Comparison of ENCODE assay signal across 12 mouse cellular contexts in the genomic region with DNA sequence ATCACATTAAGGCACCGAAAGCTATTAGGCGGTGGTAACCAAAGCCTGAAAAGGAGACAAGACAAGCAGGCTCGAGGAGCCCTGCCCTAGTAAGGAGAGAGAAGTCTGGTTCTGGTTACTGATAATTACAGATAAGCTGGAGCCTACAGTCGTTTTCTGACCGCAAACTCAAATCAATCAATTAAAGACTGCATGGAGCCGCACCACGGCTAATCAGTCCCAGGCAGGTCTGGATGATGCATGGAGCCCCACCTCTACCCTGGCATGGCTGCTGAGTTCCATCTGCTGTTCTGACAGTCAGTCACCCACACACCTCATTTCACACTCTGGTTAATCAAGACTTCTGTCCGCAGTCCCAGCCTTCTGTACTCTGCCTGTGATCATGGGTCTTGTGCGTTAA.
DNase-seq lines count a peak whose midpoint lies in the region; ATAC-seq lines count a peak whose summit lies in the region.
"Had no signal": no experiment of that assay in that cellular context is flagged by ENCODE, and none has a peak within 500 bp of the region (broad histone marks: within the 10 kb centered on the region; RNA-seq: fewer than 3 reads in every experiment).

No protein-coding gene starts in this region.

- DNase-seq in left cerebral cortex, postnatal 4 days: peak; percentile 42
- DNase-seq in left cerebral cortex, adult 11 months (ENCODE audit: low spot score): no peak
- DNase-seq in embryo, embryonic 10 days (ENCODE audit: low spot score): peak; percentile 77
- DNase-seq in forebrain, embryonic 11.5 days (ENCODE audit: low spot score): no peak
- DNase-seq: cerebellum, adult 18-20 months had no signal

- peaks cover 5% of the 10 kb centered on the region; the same call in 1 of the 2 replicates for H3K4me1 ChIP-seq in embryonic facial prominence, embryonic 15.5 days
- H3K4me1 ChIP-seq in liver, embryonic 15.5 days (replicated peaks): peaks cover 28% of the 10 kb centered on the region
- no peaks in the 10 kb centered on the region for H3K4me1 ChIP-seq in forebrain, embryonic 11.5 days (replicated peaks; ENCODE audit: control insufficient read depth, insufficient read depth, low read length)
- H3K4me1 ChIP-seq: megakaryocyte, embryonic 14.5 days had no signal

- no peak overlapping the region for H3K27ac ChIP-seq in embryonic facial prominence, embryonic 15.5 days (replicated peaks)
- peak overlapping the region; percentile 79 for H3K27ac ChIP-seq in liver, embryonic 15.5 days (replicated peaks)
- H3K27ac ChIP-seq in forebrain, embryonic 11.5 days (ENCODE audit: low read depth, low read length): no peak overlapping the region
- H3K27ac ChIP-seq: heart, embryonic 15.5 days; kidney, postnatal 0 days had no signal

- H3K9me3 ChIP-seq in embryonic facial prominence, embryonic 15.5 days (replicated peaks): no peaks in the 10 kb centered on the region
- no peaks in the 10 kb centered on the region for H3K9me3 ChIP-seq in liver, embryonic 15.5 days (replicated peaks)
- H3K9me3 ChIP-seq in forebrain, embryonic 11.5 days (ENCODE audit: control insufficient read depth, low read length): no peaks in the 10 kb centered on the region
- H3K9me3 ChIP-seq: heart, embryonic 15.5 days had no signal

- peak; percentile 63 for ATAC-seq in embryonic facial prominence, embryonic 15.5 days (ENCODE audit: insufficient number of reproducible peaks, low FRiP score, low TSS enrichment, low read depth)
- peak; percentile 98 for ATAC-seq in liver, embryonic 15.5 days (ENCODE audit: insufficient read depth)
- no peak for ATAC-seq in CD4-positive, CD25-positive, alpha-beta regulatory T cell, adult 4 months
- no peak for ATAC-seq in forebrain, embryonic 11.5 days (replicated peaks; ENCODE audit: low FRiP score)
- no peak for ATAC-seq in erythroid progenitor cell, adult 5-6 weeks (replicated peaks; ENCODE audit: low FRiP score, poor library complexity, severe bottlenecking)

- no peak overlapping the region for H3K9ac ChIP-seq in embryonic facial prominence, embryonic 15.5 days
- no peak overlapping the region for H3K9ac ChIP-seq in liver, embryonic 15.5 days
- H3K9ac ChIP-seq in forebrain, embryonic 11.5 days (ENCODE audit: low read length): no peak overlapping the region
- H3K9ac ChIP-seq: heart, embryonic 15.5 days had no signal

- H3K4me2 ChIP-seq in embryonic facial prominence, embryonic 15.5 days (replicated peaks): no peak overlapping the region
- peak overlapping the region; percentile 47 for H3K4me2 ChIP-seq in liver, embryonic 15.5 days
- H3K4me2 ChIP-seq in forebrain, embryonic 11.5 days (ENCODE audit: low read depth, low read length, severe bottlenecking): no peak overlapping the region
- H3K4me2 ChIP-seq: heart, embryonic 15.5 days had no signal

- no peak overlapping the region for H3K4me3 ChIP-seq in embryonic facial prominence, embryonic 15.5 days (replicated peaks)
- H3K4me3 ChIP-seq in liver, embryonic 15.5 days (replicated peaks): no peak overlapping the region
- no peak overlapping the region for H3K4me3 ChIP-seq in forebrain, embryonic 11.5 days (ENCODE audit: low read depth, low read length)
- H3K4me3 ChIP-seq: heart, embryonic 15.5 days; megakaryocyte, embryonic 14.5 days had no signal

- H3K36me3 ChIP-seq in embryonic facial prominence, embryonic 15.5 days: no peaks in the 10 kb centered on the region
- no peaks in the 10 kb centered on the region for H3K36me3 ChIP-seq in liver, embryonic 15.5 days (replicated peaks)
- no peaks in the 10 kb centered on the region for H3K36me3 ChIP-seq in forebrain, embryonic 11.5 days (ENCODE audit: control insufficient read depth, insufficient read depth, low read length)
- H3K36me3 ChIP-seq: heart, embryonic 15.5 days had no signal

- intact Hi-C loops in left cerebral cortex, postnatal 4 days (cut with DNase I): no loop called here

- H3K27me3 ChIP-seq in embryonic facial prominence, embryonic 15.5 days: 0 out of 2 replicates have a peak, but pooled peaks cover 5% of the 10 kb centered on the region
- no peaks in the 10 kb centered on the region for H3K27me3 ChIP-seq in liver, embryonic 15.5 days
- H3K27me3 ChIP-seq in forebrain, embryonic 11.5 days (ENCODE audit: control insufficient read depth, insufficient read depth, low read length): no peaks in the 10 kb centered on the region
- H3K27me3 ChIP-seq: megakaryocyte, embryonic 14.5 days had no signal

- 22% methylated on average over 9 of the region's 9 CpGs for WGBS in embryonic facial prominence, embryonic 15.5 days
- WGBS in liver, embryonic 15.5 days (ENCODE audit: insufficient replicate concordance): 45% methylated on average over 9 of the region's 9 CpGs
- 70% methylated on average over 9 of the region's 9 CpGs for WGBS in forebrain, embryonic 11.5 days

Comparison
In these comparisons a context has a peak if more than half of its experiments do, and no peak if none do; other contexts are left out.
1. DNase-seq: peak in left cerebral cortex, postnatal 4 days (single experiment) and embryo, embryonic 10 days (single experiment); none in left cerebral cortex, adult 11 months (single experiment) and forebrain, embryonic 11.5 days (single experiment).
2. ATAC-seq: peak in embryonic facial prominence, embryonic 15.5 days (single experiment) and liver, embryonic 15.5 days (single experiment); none in CD4-positive, CD25-positive, alpha-beta regulatory T cell, adult 4 months (single experiment), forebrain, embryonic 11.5 days (single experiment) and erythroid progenitor cell, adult 5-6 weeks (single experiment).